Mouse (Mus musculus): ENCODE data around the gene Ccr6. TPM values are rescaled to one million over a fixed set of nuclear protein-coding genes. Genes with fewer than 3 reads are reported as not detected.

The Ccr6 gene
- polyA plus RNA-seq, 1 experiment from 2014 or later = not detected

- no peak for DNase-seq (ENCODE audit: low spot score)
- 0 out of 2 replicates have a peak, but pooled peaks cover 5% of the 10 kb centered on the region for H3K36me3 ChIP-seq
- no peak overlapping the region for H3K4me3 ChIP-seq
- no peaks in the 10 kb centered on the region for H3K27me3 ChIP-seq (ENCODE audit: insufficient read depth, poor library complexity, severe bottlenecking)
- no peaks in the 10 kb centered on the region for H3K9me3 ChIP-seq
- WGBS = 90% methylated on average over 9 of the region's 9 CpGs
- H3K27ac ChIP-seq = no peak overlapping the region
- H3K4me1 ChIP-seq (replicated peaks) = no peaks in the 10 kb centered on the region
These were observed 60.5 kb downstream of the Ccr6 start for GRCm38 (mm10) chr17:8296313-8296844.

- no peak overlapping the region for H3K27ac ChIP-seq
- H3K4me1 ChIP-seq (replicated peaks) = no peaks in the 10 kb centered on the region
- H3K36me3 ChIP-seq = 0 out of 2 replicates have a peak, but pooled peaks cover 5% of the 10 kb centered on the region
- H3K4me3 ChIP-seq = no peak overlapping the region
- no peaks in the 10 kb centered on the region for H3K9me3 ChIP-seq
- DNase-seq (ENCODE audit: low spot score) = no peak
- WGBS = 83% methylated on average over 5 of the region's 5 CpGs
- no peaks in the 10 kb centered on the region for H3K27me3 ChIP-seq (ENCODE audit: insufficient read depth, poor library complexity, severe bottlenecking)
These were observed 61.9 kb downstream of the Ccr6 start for GRCm38 (mm10) chr17:8297746-8298145.

GRCm38 (mm10) chr17:8298281-8298680, 62.4 kb downstream of the Ccr6 start:
- Histone ChIP-seq H3K27ac (no peak overlapping the region), H3K27me3 (ENCODE audit: insufficient read depth, poor library complexity, severe bottlenecking) (no peaks in the 10 kb centered on the region), H3K36me3 (0 out of 2 replicates have a peak, but pooled peaks cover 5% of the 10 kb centered on the region), H3K4me3 (no peak overlapping the region), H3K9me3 (no peaks in the 10 kb centered on the region), H3K4me1 (replicated peaks) (no peaks in the 10 kb centered on the region)
- WGBS = 86% methylated on average over 2 of the region's 2 CpGs
- DNase-seq (ENCODE audit: low spot score) = no peak

GRCm38 (mm10) chr17:8299524-8299923, 63.7 kb downstream of the Ccr6 start:
- H3K27me3 ChIP-seq (ENCODE audit: insufficient read depth, poor library complexity, severe bottlenecking) = no peaks in the 10 kb centered on the region
- H3K4me1 ChIP-seq (replicated peaks) = no peaks in the 10 kb centered on the region

GRCm38 (mm10) chr17:8301515-8301914, 65.7 kb downstream of the Ccr6 start:
- WGBS = 77% methylated on average over 4 of the region's 4 CpGs
- Histone ChIP-seq H3K36me3 (0 out of 2 replicates have a peak, but pooled peaks cover 2% of the 10 kb centered on the region), H3K27ac (no peak overlapping the region), H3K4me1 (replicated peaks) (no peaks in the 10 kb centered on the region), H3K27me3 (ENCODE audit: insufficient read depth, poor library complexity, severe bottlenecking) (no peaks in the 10 kb centered on the region), H3K4me3 (no peak overlapping the region), H3K9me3 (no peaks in the 10 kb centered on the region)
- DNase-seq (ENCODE audit: low spot score) = no peak

More at GRCm38 (mm10) chr17:8299524-8299923, 63.7 kb downstream of the Ccr6 start:
- H3K27ac ChIP-seq = no peak overlapping the region
- no peak overlapping the region for H3K4me3 ChIP-seq
- DNase-seq (ENCODE audit: low spot score) = no peak
- H3K9me3 ChIP-seq = no peaks in the 10 kb centered on the region
- 0 out of 2 replicates have a peak, but pooled peaks cover 2% of the 10 kb centered on the region for H3K36me3 ChIP-seq

- no peaks in the 10 kb centered on the region for H3K27me3 ChIP-seq (ENCODE audit: insufficient read depth, poor library complexity, severe bottlenecking)
- no peaks in the 10 kb centered on the region for H3K36me3 ChIP-seq
- no peak overlapping the region for H3K27ac ChIP-seq
- WGBS = 76% methylated on average over 7 of the region's 7 CpGs
- DNase-seq (ENCODE audit: low spot score) = no peak
- H3K4me3 ChIP-seq = no peak overlapping the region
- H3K9me3 ChIP-seq = no peaks in the 10 kb centered on the region
- H3K4me1 ChIP-seq (replicated peaks) = no peaks in the 10 kb centered on the region
These were observed 67.1 kb downstream of the Ccr6 start for GRCm38 (mm10) chr17:8302772-8303438.

GRCm38 (mm10) chr17:8303671-8304070, 67.8 kb downstream of the Ccr6 start:
- Histone ChIP-seq H3K27me3 (ENCODE audit: insufficient read depth, poor library complexity, severe bottlenecking) (no peaks in the 10 kb centered on the region), H3K9me3 (no peaks in the 10 kb centered on the region), H3K4me3 (no peak overlapping the region), H3K27ac (no peak overlapping the region), H3K4me1 (replicated peaks) (no peaks in the 10 kb centered on the region), H3K36me3 (no peaks in the 10 kb centered on the region)
- DNase-seq (ENCODE audit: low spot score) = no peak
- WGBS = 71% methylated on average over 5 of the region's 5 CpGs

- Histone ChIP-seq H3K27me3 (ENCODE audit: insufficient read depth, poor library complexity, severe bottlenecking) (no peaks in the 10 kb centered on the region), H3K4me3 (no peak overlapping the region), H3K4me1 (replicated peaks) (peaks cover 6% of the 10 kb centered on the region; the same call in 1 of the 2 replicates), H3K9me3 (no peaks in the 10 kb centered on the region), H3K27ac (no peak overlapping the region), H3K36me3 (no peaks in the 10 kb centered on the region)
- no peak for DNase-seq (ENCODE audit: low spot score)
- WGBS = 26% methylated on average over 3 of the region's 3 CpGs
These were observed 70.0 kb downstream of the Ccr6 start for GRCm38 (mm10) chr17:8305801-8306200.

Other genes with a start within 250 kb of the Ccr6 start
- gene Gm49673, start 88.3 kb upstream of the Ccr6 start, polyA plus RNA-seq (2016; fragmentation: Nextera tagmentation; extraction: Ambion mirVana) = 0.16 TPM in 1 of 2 replicates, not detected in the other
- gene Rnaset2a, start 87.9 kb upstream of the Ccr6 start, polyA plus RNA-seq (2016; fragmentation: Nextera tagmentation; extraction: Ambion mirVana) = 18.3 and 19.2 TPM in 2 replicates
- gene Fgfr1op, start 70.5 kb upstream of the Ccr6 start, polyA plus RNA-seq (2016; fragmentation: Nextera tagmentation; extraction: Ambion mirVana) = 40.5 and 43.6 TPM in 2 replicates
- gene Mpc1, start 46.9 kb downstream of the Ccr6 start, polyA plus RNA-seq (2016; fragmentation: Nextera tagmentation; extraction: Ambion mirVana) = 79.5 and 106 TPM in 2 replicates
- 76.0 and 97.4 TPM in 2 replicates for gene Sft2d1, start 75.1 kb downstream of the Ccr6 start, polyA plus RNA-seq (2016; fragmentation: Nextera tagmentation; extraction: Ambion mirVana)
- 0.44 and 0.89 TPM in 2 replicates for gene Prr18, start 101.4 kb downstream of the Ccr6 start, polyA plus RNA-seq (2016; fragmentation: Nextera tagmentation; extraction: Ambion mirVana)
- gene T2, start 119.9 kb downstream of the Ccr6 start, polyA plus RNA-seq (2016; fragmentation: Nextera tagmentation; extraction: Ambion mirVana) = 0.42 and 0.82 TPM in 2 replicates
- 0.54 and 1.2 TPM in 2 replicates for gene T, start 198.4 kb downstream of the Ccr6 start, polyA plus RNA-seq (2016; fragmentation: Nextera tagmentation; extraction: Ambion mirVana)

Data from hindbrain, embryonic 10.5 days (tissue).